8 mouse cellular contexts compared by ENCODE assay signal in the genomic region with DNA sequence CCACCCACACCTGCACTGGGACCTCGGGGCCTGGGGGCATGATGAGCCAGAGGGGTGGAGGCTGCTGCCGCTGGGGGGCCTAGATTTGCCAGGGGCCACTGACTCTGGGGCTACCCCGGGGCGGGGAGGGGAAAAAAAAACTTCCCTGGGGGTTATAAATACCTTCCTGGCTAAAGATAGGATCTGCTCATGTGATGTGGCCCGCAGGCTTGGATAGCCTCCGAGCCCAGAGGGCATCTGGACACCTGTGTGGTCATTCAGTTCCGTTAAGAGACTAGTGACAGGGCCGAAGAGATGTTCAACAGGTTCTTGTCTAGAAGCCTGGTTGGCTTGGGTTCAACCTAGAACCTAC. TPM values are rescaled to one million over a fixed set of nuclear protein-coding genes. Genes with fewer than 3 reads are reported as not detected.
A peak's percentile ranks its signal among the peaks of the same experiment; 100 is the strongest.
DNase-seq lines count a peak whose midpoint lies in the region; ATAC-seq and TF ChIP-seq lines count a peak whose summit lies in the region.

Gene Kbtbd13 (minus strand): TSS at position 40 of the 352 bp plus-strand sequence.

- H3K9me3 ChIP-seq in kidney, postnatal 0 days (replicated peaks; ENCODE audit: low read length): no peaks in the 10 kb centered on the region
- no peaks in the 10 kb centered on the region for H3K9me3 ChIP-seq in forebrain, embryonic 13.5 days (replicated peaks)
- H3K9me3 ChIP-seq in hindbrain, postnatal 0 days (ENCODE audit: low read length): no peaks in the 10 kb centered on the region
- H3K9me3 ChIP-seq in neural tube, embryonic 12.5 days: no peaks in the 10 kb centered on the region

- H3K27me3 ChIP-seq in kidney, postnatal 0 days (ENCODE audit: insufficient read depth, low read length): peaks cover 8% of the 10 kb centered on the region; the same call in 1 of the 2 replicates
- H3K27me3 ChIP-seq in forebrain, embryonic 13.5 days: peaks cover 55% of the 10 kb centered on the region
- H3K27me3 ChIP-seq in hindbrain, postnatal 0 days (ENCODE audit: insufficient read depth, low read length): peaks cover 30% of the 10 kb centered on the region
- H3K27me3 ChIP-seq in neural tube, embryonic 12.5 days (replicated peaks): peaks cover 44% of the 10 kb centered on the region

- peak within 1 kb of the TSS; percentile 53 for H3K4me2 ChIP-seq in kidney, postnatal 0 days (ENCODE audit: low read length)
- H3K4me2 ChIP-seq in forebrain, embryonic 13.5 days: peak within 1 kb of the TSS; percentile 61
- peak within 1 kb of the TSS; percentile 51 for H3K4me2 ChIP-seq in hindbrain, postnatal 0 days (ENCODE audit: low read depth, low read length)
- H3K4me2 ChIP-seq in neural tube, embryonic 12.5 days (replicated peaks): peak within 1 kb of the TSS; percentile 63

- DNase-seq in kidney, postnatal 0 days (ENCODE audit: low spot score): no peak
- no peak for DNase-seq in kidney, adult 8-10 months
- DNase-seq in hindbrain, postnatal 0 days (ENCODE audit: low spot score): no peak
- DNase-seq in adrenal gland, postnatal 36 days: no peak
- no peak for DNase-seq in layer of hippocampus, adult 9-11 months
- DNase-seq in left cerebral cortex, adult 18-20 months (ENCODE audit: low spot score in 2 of 2): no peak

- ATAC-seq in kidney, postnatal 0 days (replicated peaks; ENCODE audit: low FRiP score, low read depth): no peak
- no peak for ATAC-seq in forebrain, embryonic 13.5 days
- ATAC-seq in hindbrain, postnatal 0 days: no peak
- ATAC-seq in neural tube, embryonic 12.5 days (ENCODE audit: low FRiP score, low read depth): no peak

- H3K9ac ChIP-seq in kidney, postnatal 0 days (ENCODE audit: low read depth, low read length): peak within 1 kb of the TSS; percentile 44; the same call in 1 of the 2 replicates
- peak within 1 kb of the TSS; percentile 40; the same call in 1 of the 2 replicates for H3K9ac ChIP-seq in forebrain, embryonic 13.5 days
- H3K9ac ChIP-seq in hindbrain, postnatal 0 days (replicated peaks; ENCODE audit: low read length): peak within 1 kb of the TSS; percentile 28; the same call in 1 of the 2 replicates
- no peak within 1 kb of the TSS; the same call in 1 of the 2 replicates for H3K9ac ChIP-seq in neural tube, embryonic 12.5 days

- peak within 1 kb of the TSS; percentile 34 for H3K4me3 ChIP-seq in kidney, postnatal 0 days (replicated peaks; ENCODE audit: low read depth, low read length)
- H3K4me3 ChIP-seq in forebrain, embryonic 13.5 days: peak within 1 kb of the TSS; percentile 41
- H3K4me3 ChIP-seq in hindbrain, postnatal 0 days (ENCODE audit: low read length): peak within 1 kb of the TSS; percentile 37
- H3K4me3 ChIP-seq in neural tube, embryonic 12.5 days: peak within 1 kb of the TSS; percentile 37

- no peaks in the 10 kb centered on the region for H3K36me3 ChIP-seq in kidney, postnatal 0 days (ENCODE audit: insufficient read depth, low read length)
- H3K36me3 ChIP-seq in forebrain, embryonic 13.5 days (ENCODE audit: poor library complexity, severe bottlenecking): no peaks in the 10 kb centered on the region
- H3K36me3 ChIP-seq in hindbrain, postnatal 0 days (ENCODE audit: insufficient read depth, low read length): no peaks in the 10 kb centered on the region
- no peaks in the 10 kb centered on the region for H3K36me3 ChIP-seq in neural tube, embryonic 12.5 days

- H3K4me1 ChIP-seq in kidney, postnatal 0 days (replicated peaks; ENCODE audit: insufficient read depth, low read length): no peaks in the 10 kb centered on the region
- H3K4me1 ChIP-seq in forebrain, embryonic 13.5 days: peaks cover 10% of the 10 kb centered on the region
- no peaks in the 10 kb centered on the region; the same call in 1 of the 2 replicates for H3K4me1 ChIP-seq in hindbrain, postnatal 0 days (ENCODE audit: insufficient read depth, low read length)
- H3K4me1 ChIP-seq in neural tube, embryonic 12.5 days: peaks cover 5% of the 10 kb centered on the region; the same call in 1 of the 2 replicates

- H3K27ac ChIP-seq in kidney, postnatal 0 days: no peak within 1 kb of the TSS
- no peak within 1 kb of the TSS for H3K27ac ChIP-seq in forebrain, embryonic 13.5 days
- H3K27ac ChIP-seq in hindbrain, postnatal 0 days: no peak within 1 kb of the TSS
- H3K27ac ChIP-seq in neural tube, embryonic 12.5 days: no peak within 1 kb of the TSS

- 28% methylated on average over 8 of the region's 8 CpGs for WGBS in kidney, postnatal 0 days
- 42% methylated on average over 8 of the region's 8 CpGs for WGBS in forebrain, embryonic 13.5 days
- 42% methylated on average over 8 of the region's 8 CpGs for WGBS in hindbrain, postnatal 0 days
- WGBS in neural tube, embryonic 12.5 days: 39% methylated on average over 8 of the region's 8 CpGs

- no peak for TF ChIP-seq CTCF in kidney, postnatal 0 days (IDR thresholded peaks at IDR 0.05; ENCODE audit: low read depth)
- TF ChIP-seq CTCF in hindbrain, postnatal 0 days (IDR thresholded peaks at IDR 0.05; ENCODE audit: low read depth): no peak

RNA-seq across cellular contexts. Expression of gene Kbtbd13, which starts in this region (rescaled TPM):
- polyA plus RNA-seq in kidney, postnatal 0 days (2015; fragmentation: Nextera tagmentation; extraction: Ambion mirVana): 1.2 and 1.5 TPM in 2 replicates
- polyA plus RNA-seq in forebrain, embryonic 13.5 days (2015; fragmentation: Nextera tagmentation; extraction: Ambion mirVana): 0.50 and 0.70 TPM in 2 replicates
- total RNA-seq in hindbrain, postnatal 0 days (2014; rRNA removed): 1.0 and 1.3 TPM in 2 replicates
- polyA plus RNA-seq in hindbrain, postnatal 0 days (2015; fragmentation: Nextera tagmentation; extraction: Ambion mirVana): 0.46 and 0.50 TPM in 2 replicates
- polyA plus RNA-seq in neural tube, embryonic 12.5 days (2016; fragmentation: Nextera tagmentation; extraction: Ambion mirVana): 0.81 and 0.86 TPM in 2 replicates
- total RNA-seq in adrenal gland, postnatal 36 days (2021): under 1 TPM; 0.10 to 0.26 TPM
- total RNA-seq in left cerebral cortex, adult 18-20 months (2021): under 1 TPM in 1 of 2 experiments, not detected in 1; 0.16 TPM
